8 mouse cellular contexts compared by ENCODE assay signal in the genomic region with DNA sequence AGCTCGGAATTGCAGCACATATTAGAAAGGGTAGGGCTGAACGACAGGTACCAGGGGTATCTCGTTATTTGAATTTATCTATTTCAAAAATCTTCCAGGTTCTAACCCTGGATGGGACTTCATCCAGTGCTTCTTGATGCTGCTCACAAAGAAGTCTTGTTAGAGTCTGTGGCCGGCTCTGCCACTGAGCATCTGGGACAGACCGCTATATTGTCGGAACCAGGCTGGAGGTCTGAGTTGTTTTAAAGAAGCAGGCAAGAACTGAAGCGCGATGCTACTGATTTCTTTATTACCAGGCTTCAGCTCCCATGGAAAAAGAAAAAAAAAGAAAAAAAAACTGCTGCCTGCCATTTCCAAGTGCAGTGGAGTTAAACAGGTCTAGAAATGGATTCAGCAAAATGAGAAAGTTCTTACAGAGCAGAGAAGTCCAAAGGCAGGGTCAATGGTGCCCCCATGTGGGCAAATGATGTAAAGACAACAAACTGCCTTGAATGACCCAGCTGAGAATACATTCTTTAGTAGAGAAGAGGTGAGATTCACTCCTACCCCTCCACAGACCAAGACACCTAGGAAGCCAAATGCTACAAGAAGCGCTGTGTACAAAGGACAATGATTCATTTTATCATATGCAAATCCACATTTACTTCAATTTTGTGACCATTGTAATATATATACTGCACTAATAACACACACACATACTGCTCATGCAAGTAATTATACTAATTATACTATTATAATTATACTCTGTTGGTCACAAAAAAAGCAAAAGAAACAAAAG.
DNase-seq lines count a peak whose midpoint lies in the region; ATAC-seq and TF ChIP-seq lines count a peak whose summit lies in the region.

No protein-coding gene starts in this region.

- no peaks in the 10 kb centered on the region for H3K79me2 ChIP-seq in MEL (ENCODE audit: control insufficient read depth, insufficient read depth, low read length, poor library complexity)

- H3K9me3 ChIP-seq in MEL (replicated peaks; ENCODE audit: insufficient read depth, low read length): no peaks in the 10 kb centered on the region
- H3K9me3 ChIP-seq in midbrain, embryonic 12.5 days: no peaks in the 10 kb centered on the region

- TF ChIP-seq POLR2A in MEL (IDR thresholded peaks at IDR 0.05; ENCODE audit: control insufficient read depth in 1 of 2, insufficient read depth in 1 of 2, low read depth in 1 of 2, low read length in 2 of 2, poor library complexity in 1 of 2): no peak

- H3K36me3 ChIP-seq in MEL (ENCODE audit: control insufficient read depth in 1 of 2, insufficient read depth in 2 of 2, low read length in 2 of 2): no peaks in the 10 kb centered on the region
- no peaks in the 10 kb centered on the region for H3K36me3 ChIP-seq in midbrain, embryonic 12.5 days

- peak; percentile 70 for TF ChIP-seq RAD21 in MEL (IDR thresholded peaks at IDR 0.05; ENCODE audit: low read depth, low read length)

- no peak overlapping the region for H3K4me2 ChIP-seq in midbrain, embryonic 12.5 days (replicated peaks)

- intact Hi-C loops in gastrocnemius, adult 2 months (cut with DNase I): no loop called here
- intact Hi-C loops in gastrocnemius, postnatal 36 days (cut with DNase I): no loop called here

- no peak overlapping the region for H3K9ac ChIP-seq in MEL (ENCODE audit: control insufficient read depth, low read depth, low read length, poor library complexity, severe bottlenecking)
- no peak overlapping the region for H3K9ac ChIP-seq in midbrain, embryonic 12.5 days (replicated peaks)

- H3K27me3 ChIP-seq in MEL (ENCODE audit: control insufficient read depth in 1 of 2, insufficient read depth in 2 of 2, low read length in 2 of 2): no peaks in the 10 kb centered on the region
- no peaks in the 10 kb centered on the region for H3K27me3 ChIP-seq in midbrain, embryonic 12.5 days

- peak; percentile 66 for ATAC-seq in granulocyte monocyte progenitor cell, adult 5-6 weeks (replicated peaks; ENCODE audit: poor library complexity, severe bottlenecking)
- ATAC-seq in midbrain, embryonic 12.5 days (ENCODE audit: low FRiP score, low read depth): peak; percentile 78
- no peak for ATAC-seq in activated CD4-positive, CD25-positive, alpha-beta regulatory T cell, adult 4 months

- H3K4me1 ChIP-seq in MEL (ENCODE audit: control insufficient read depth in 1 of 2, insufficient read depth in 2 of 2, low read length in 2 of 2): no peaks in the 10 kb centered on the region
- no peaks in the 10 kb centered on the region for H3K4me1 ChIP-seq in midbrain, embryonic 12.5 days

- TF ChIP-seq CTCF in gastrocnemius, adult 2 months (IDR thresholded peaks at IDR 0.05): peak; percentile 68
- TF ChIP-seq CTCF in MEL (IDR thresholded peaks at IDR 0.05 in 2 of 3, conservative IDR thresholded peaks at IDR 0.05 in 1 of 3; ENCODE audit: control insufficient read depth in 1 of 3, insufficient read depth in 1 of 3, low read depth in 2 of 3, low read length in 3 of 3, poor library complexity in 1 of 3, severe bottlenecking in 1 of 3): peak; percentile 33 to 54 (median 49)

- no peak overlapping the region for H3K27ac ChIP-seq in gastrocnemius, adult 2 months
- H3K27ac ChIP-seq in MEL (ENCODE audit: control insufficient read depth, low read depth, low read length): no peak overlapping the region
- H3K27ac ChIP-seq in midbrain, embryonic 12.5 days (replicated peaks): no peak overlapping the region

- H3K4me3 ChIP-seq in gastrocnemius, adult 2 months: no peak overlapping the region
- no peak overlapping the region for H3K4me3 ChIP-seq in MEL (ENCODE audit: control insufficient read depth in 1 of 2, insufficient read depth in 1 of 2, low read depth in 2 of 2, low read length in 2 of 2)
- H3K4me3 ChIP-seq in midbrain, embryonic 12.5 days: no peak overlapping the region

- no peak for TF ChIP-seq EP300 in MEL (IDR thresholded peaks at IDR 0.05; ENCODE audit: low read depth in 1 of 2, low read length in 2 of 2)

- WGBS in midbrain, embryonic 12.5 days: 79% methylated on average over 9 of the region's 9 CpGs

- no peak for DNase-seq in gastrocnemius, adult 2 months
- no peak for DNase-seq in gastrocnemius, postnatal 36 days
- peak; percentile 46 for DNase-seq in MEL (ENCODE audit: low read depth, low spot score)
- DNase-seq in cerebellum, postnatal 10 days: peak; percentile 81 to 84
- peak; percentile 69 to 77 for DNase-seq in layer of hippocampus, postnatal 25 days (ENCODE audit: extremely low spot score in 1 of 2, low spot score in 1 of 2)

TF ChIP-seq in MEL, 35 proteins besides CTCF, POLR2A, EP300 and RAD21:
- TF ChIP-seq TBP (IDR thresholded peaks at IDR 0.05; ENCODE audit: low read depth, low read length) (no peak), SMC3 (IDR thresholded peaks at IDR 0.05; ENCODE audit: low read depth, low read length) (peak; percentile 53)

Comparison
In these comparisons a context has a peak if more than half of its experiments do, and no peak if none do; other contexts are left out.
1. DNase-seq: peak in MEL (single experiment), cerebellum, postnatal 10 days (2 of 2) and layer of hippocampus, postnatal 25 days (2 of 2); none in gastrocnemius, adult 2 months (single experiment) and gastrocnemius, postnatal 36 days (0 of 2).